Mouse (Mus musculus) limb, embryonic 12.5 days (tissue): ENCODE measurements around the gene Gtpbp10. TPM values are rescaled to one million over a fixed set of nuclear protein-coding genes. Genes with fewer than 3 reads are reported as not detected.

Experiments
- ATAC-seq: fragments of 200-750 bp; cut with Nextera tagmentation; 2 replicates; pipeline ENCODE4 v1.8.0; 2017; ENCODE audit warnings: low read depth, moderate TSS enrichment; ENCODE audit not compliant: insufficient number of reproducible peaks, insufficient read depth, low FRiP score, low TSS enrichment
- H3K27ac ChIP-seq: fragments of 300-500 bp; sonication (generic); 2 replicates; pipeline ENCODE4 v1.5.1; 2016; ENCODE audit warnings: mild to moderate bottlenecking, moderate library complexity
- H3K27me3 ChIP-seq: fragments of 300-500 bp; sonication (generic); 2 replicates; pipeline ENCODE4 v1.6.1; 2016; ENCODE audit warnings: mild to moderate bottlenecking, moderate library complexity
- H3K36me3 ChIP-seq: fragments of 300-500 bp; sonication (generic); 2 replicates; pipeline ENCODE4 v1.6.1; 2016; ENCODE audit warnings: mild to moderate bottlenecking, moderate library complexity
- H3K4me1 ChIP-seq: fragments of 300-500 bp; sonication (generic); replicated peaks from 2 replicates; pipeline ENCODE4 v1.6.1; 2016
- H3K4me2 ChIP-seq: fragments of 300-500 bp; sonication (generic); 2 replicates; pipeline ENCODE4 v1.6.1; 2016; ENCODE audit warnings: mild to moderate bottlenecking, moderate library complexity
- H3K4me3 ChIP-seq: fragments of 300-500 bp; sonication (generic); replicated peaks from 2 replicates; pipeline ENCODE4 v1.5.1; 2016; ENCODE audit warnings: mild to moderate bottlenecking
- H3K9ac ChIP-seq: fragments of 300-500 bp; sonication (generic); replicated peaks from 2 replicates; pipeline ENCODE4 v1.6.1; 2016; ENCODE audit warnings: mild to moderate bottlenecking, moderate library complexity
- H3K9me3 ChIP-seq: fragments of 300-500 bp; sonication (generic); 2 replicates; pipeline ENCODE4 v1.6.1; 2016; ENCODE audit warnings: mild to moderate bottlenecking, moderate library complexity
- WGBS: fragments of 180-500 bp; shearing (Covaris S2); methylation state at CpG from one replicate; pipeline ENCODE4 v1.1.7; 2016; 5-methylcytosine and 5-hydroxymethylcytosine counted together
- polyA plus RNA-seq: library from polyadenylated mRNA; unstranded; fragments of >200 nt; fragmentation: Nextera tagmentation; extraction: Ambion mirVana; gene quantifications from 2 replicates; pipeline ENCODE4 v1.2.1, GENCODE M21; 2016

Gtpbp10 gene
- polyA plus RNA-seq, 1 experiment from 2014 or later = 35.3 TPM

DNA sequence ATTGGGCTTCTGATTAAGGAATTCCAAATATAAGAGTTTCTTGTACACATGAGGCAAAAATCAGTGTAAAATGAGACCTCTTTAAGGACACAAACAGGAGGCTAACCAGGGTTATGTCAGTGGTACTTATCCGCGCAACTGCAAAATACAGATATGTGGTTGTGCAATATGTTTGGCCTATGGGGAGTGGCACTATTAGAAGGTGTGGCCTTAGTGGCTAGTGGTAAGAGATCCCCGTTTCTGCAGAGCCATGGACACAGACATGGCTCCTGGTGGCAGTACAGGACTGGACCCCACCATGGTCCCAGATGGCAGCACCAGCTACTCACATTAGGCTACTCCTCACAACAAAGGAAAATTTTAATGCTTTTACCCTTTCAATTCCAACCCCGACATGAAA lies 64.3 kb downstream of the Gtpbp10 start:
- no peak overlapping the region for H3K27ac ChIP-seq
- H3K9me3 ChIP-seq = no peaks in the 10 kb centered on the region
- no peak overlapping the region for H3K9ac ChIP-seq
- no peak overlapping the region for H3K4me2 ChIP-seq
- H3K4me1 ChIP-seq = no peaks in the 10 kb centered on the region
- peaks cover 3% of the 10 kb centered on the region; the same call in 1 of the 2 replicates for H3K27me3 ChIP-seq
- 0 out of 2 replicates have a peak, but pooled peaks have one; percentile 56 for ATAC-seq
- no peaks in the 10 kb centered on the region for H3K36me3 ChIP-seq
- no peak overlapping the region for H3K4me3 ChIP-seq
- 89% methylated on average over 4 of the region's 4 CpGs for WGBS

DNA sequence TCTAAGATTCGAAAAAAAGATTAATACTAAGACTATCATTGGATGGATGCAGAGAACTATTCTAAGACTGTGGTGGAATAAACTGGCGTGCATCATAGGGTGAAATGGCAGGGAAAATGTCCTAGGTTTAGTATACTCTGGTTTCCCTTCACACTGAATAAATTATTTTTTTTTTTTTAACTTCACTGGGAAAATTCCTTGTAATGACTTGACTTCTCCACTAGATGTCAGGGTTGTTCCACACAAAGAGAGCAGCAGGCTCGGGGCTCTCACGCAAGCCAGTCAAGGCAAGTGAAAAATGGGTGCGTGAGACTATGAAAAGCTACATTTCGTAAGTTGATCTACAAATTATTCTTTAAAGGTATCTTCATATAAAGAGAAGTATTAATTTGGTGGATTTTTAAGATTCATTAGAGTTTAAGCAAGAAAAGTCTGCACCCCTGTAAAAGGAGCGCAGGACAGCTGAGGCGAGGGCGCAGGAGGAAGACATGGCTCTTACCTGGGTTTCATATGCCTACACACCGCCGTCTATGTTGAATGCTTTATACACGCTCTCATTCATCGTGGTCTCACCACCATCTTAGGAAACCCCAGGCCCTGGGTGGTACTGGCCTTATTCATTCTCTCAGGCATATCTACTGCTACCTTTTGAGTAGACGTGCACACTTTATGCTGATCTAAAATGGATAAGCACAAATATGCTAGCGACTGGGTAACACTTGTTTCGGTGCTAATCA lies 64.9 kb downstream of the Gtpbp10 start:
- Histone ChIP-seq H3K4me3 (no peak overlapping the region), H3K27me3 (peaks cover 3% of the 10 kb centered on the region; the same call in 1 of the 2 replicates), H3K27ac (no peak overlapping the region), H3K4me1 (no peaks in the 10 kb centered on the region), H3K36me3 (no peaks in the 10 kb centered on the region), H3K9ac (no peak overlapping the region), H3K9me3 (no peaks in the 10 kb centered on the region), H3K4me2 (no peak overlapping the region)
- ATAC-seq = peak; percentile 73
- 43% methylated on average over 16 of the region's 16 CpGs for WGBS

DNA sequence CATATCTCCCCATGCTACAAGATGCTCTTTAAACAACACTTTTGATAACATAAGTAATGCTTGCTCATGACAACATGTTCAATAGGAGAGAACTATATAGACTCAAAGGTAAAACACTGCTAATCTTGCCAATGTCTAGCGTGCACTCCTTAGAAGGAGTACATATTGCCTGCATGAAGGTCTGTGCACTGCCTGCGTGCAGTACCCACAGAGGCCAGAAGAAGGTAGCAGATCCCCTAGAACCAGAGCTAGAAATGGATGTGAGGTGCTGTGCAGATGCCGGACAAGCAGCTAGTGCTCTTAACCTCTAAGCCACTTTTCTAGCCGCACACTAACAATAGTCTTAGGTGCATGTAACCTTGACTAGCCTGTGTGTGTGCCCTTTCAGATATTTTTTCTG lies 67.2 kb downstream of the Gtpbp10 start:
- H3K9me3 ChIP-seq = no peaks in the 10 kb centered on the region
- H3K27me3 ChIP-seq = peaks cover 3% of the 10 kb centered on the region; the same call in 1 of the 2 replicates
- 98% methylated on average over 4 of the region's 4 CpGs for WGBS
- no peak overlapping the region for H3K4me2 ChIP-seq
- H3K4me1 ChIP-seq = no peaks in the 10 kb centered on the region
- no peak overlapping the region for H3K27ac ChIP-seq
- no peak for ATAC-seq
- H3K4me3 ChIP-seq = no peak overlapping the region
- no peaks in the 10 kb centered on the region for H3K36me3 ChIP-seq
- H3K9ac ChIP-seq = no peak overlapping the region

Other genes with a start within 250 kb of the Gtpbp10 start
- 25.7 and 27.6 TPM in 2 replicates for gene Cdk14, start 139.2 kb downstream of the Gtpbp10 start, polyA plus RNA-seq
- not detected in 2 replicates for gene 1700015F17Rik, start 80.4 kb downstream of the Gtpbp10 start, polyA plus RNA-seq
- gene Cldn12, start 44.6 kb downstream of the Gtpbp10 start, polyA plus RNA-seq = 21.6 and 23.6 TPM in 2 replicates
- 0.38 and 0.83 TPM in 2 replicates for gene Gm8773, start 14.3 kb upstream of the Gtpbp10 start, polyA plus RNA-seq
- 2.2 and 4.2 TPM in 2 replicates for gene Cfap69, start 104.7 kb upstream of the Gtpbp10 start, polyA plus RNA-seq
- 7.7 and 7.9 TPM in 2 replicates for gene Steap2, start 135.0 kb upstream of the Gtpbp10 start, polyA plus RNA-seq
- 3.9 and 4.0 TPM in 2 replicates for gene Steap1, start 189.8 kb upstream of the Gtpbp10 start, polyA plus RNA-seq